Comparison of ENCODE assay signal across 35 mouse cellular contexts in genomic region chr5:67930584-67930983, GRCm38 (mm10). TPM values are rescaled to one million over a fixed set of nuclear protein-coding genes. Genes with fewer than 3 reads are reported as not detected.
DNase-seq lines count a peak whose midpoint lies in the region; ATAC-seq and TF ChIP-seq lines count a peak whose summit lies in the region.
"Had no signal": no experiment of that assay in that cellular context is flagged by ENCODE, and none has a peak within 500 bp of the region (broad histone marks: within the 10 kb centered on the region; RNA-seq: fewer than 3 reads in every experiment).

No protein-coding gene starts in this region.

- no peak overlapping the region for H3K9ac ChIP-seq in lung, postnatal 0 days (replicated peaks; ENCODE audit: low read depth)
- H3K9ac ChIP-seq: forebrain, embryonic 13.5 days; kidney, embryonic 15.5 days; limb, embryonic 15.5 days; liver, embryonic 14.5 days; lung, embryonic 15.5 days had no signal

- no peaks in the 10 kb centered on the region for H3K27me3 ChIP-seq in lung, postnatal 0 days (replicated peaks; ENCODE audit: insufficient read depth, low read length)
- H3K27me3 ChIP-seq: CH12.LX; forebrain, embryonic 13.5 days; limb, embryonic 15.5 days; lung, embryonic 15.5 days had no signal

- no peaks in the 10 kb centered on the region for H3K36me3 ChIP-seq in lung, postnatal 0 days (ENCODE audit: insufficient read depth, low read length)
- H3K36me3 ChIP-seq: kidney, embryonic 15.5 days; limb, embryonic 15.5 days; lung, embryonic 15.5 days; midbrain, embryonic 10.5 days had no signal

- no peak for DNase-seq in lung, postnatal 0 days (ENCODE audit: low spot score)
- DNase-seq in lung, postnatal 25 days (ENCODE audit: low spot score), result no peak
- peak; percentile 82 for DNase-seq in 416B (ENCODE audit: low read depth)
- DNase-seq in MEL-GATA-1-ER (ENCODE audit: extremely low read depth, low read depth), result peak; percentile 79
- peak; percentile 43 for DNase-seq in naive thymus-derived CD4-positive, alpha-beta T cell, adult 2 months (ENCODE audit: low read depth)
- DNase-seq in spleen, adult 18-20 months, result no peak
- no peak for DNase-seq in gastrocnemius, postnatal 25 days
- DNase-seq: adrenal gland, postnatal 10 days; cerebellum, adult 8-10 months; cerebellum, postnatal 36 days; heart, adult 11 months; kidney, adult 11 months; kidney, postnatal 36 days; left cerebral cortex, postnatal 4 days; right cerebral cortex, adult 18-20 months had no signal

- no peak overlapping the region for H3K4me3 ChIP-seq in lung, postnatal 0 days (ENCODE audit: low read depth, low read length)
- H3K4me3 ChIP-seq: forebrain, embryonic 13.5 days; kidney, embryonic 15.5 days; left cerebral cortex, adult 2 months; limb, embryonic 15.5 days; lung, embryonic 15.5 days; midbrain, embryonic 10.5 days; myocyte had no signal

- no peak for TF ChIP-seq CTCF in lung, postnatal 0 days (IDR thresholded peaks at IDR 0.05)

- no peak overlapping the region for H3K4me2 ChIP-seq in lung, postnatal 0 days (replicated peaks; ENCODE audit: low read depth, low read length)
- H3K4me2 ChIP-seq: forebrain, embryonic 13.5 days; heart, embryonic 11.5 days; kidney, embryonic 15.5 days; limb, embryonic 15.5 days; lung, embryonic 15.5 days had no signal

- 0 out of 2 replicates have a peak overlapping the region, but pooled peaks have one; percentile 40 for H3K27ac ChIP-seq in lung, postnatal 0 days (ENCODE audit: low read length)
- H3K27ac ChIP-seq: forebrain, embryonic 13.5 days; hindbrain, postnatal 0 days; kidney, embryonic 15.5 days; left cerebral cortex, adult 2 months; limb, embryonic 15.5 days; liver, embryonic 14.5 days; lung, embryonic 15.5 days; midbrain, embryonic 10.5 days had no signal

- peaks cover 6% of the 10 kb centered on the region; the same call in 1 of the 2 replicates for H3K4me1 ChIP-seq in lung, postnatal 0 days (ENCODE audit: insufficient read depth, low read depth, low read length)
- H3K4me1 ChIP-seq: forebrain, embryonic 13.5 days; kidney, embryonic 15.5 days; limb, embryonic 15.5 days; midbrain, embryonic 10.5 days had no signal

- TF ChIP-seq EP300 in lung, postnatal 0 days (IDR thresholded peaks at IDR 0.05), result no peak

- 20% methylated on average over 4 of the region's 4 CpGs for WGBS in lung, postnatal 0 days

- ATAC-seq in lung, postnatal 0 days, result no peak
- ATAC-seq: forebrain, embryonic 13.5 days; hindbrain, postnatal 0 days; midbrain, embryonic 16.5 days had no signal

- no peaks in the 10 kb centered on the region for H3K9me3 ChIP-seq in lung, postnatal 0 days (ENCODE audit: low read length)
- H3K9me3 ChIP-seq: forebrain, embryonic 13.5 days; kidney, embryonic 15.5 days; limb, embryonic 15.5 days; lung, embryonic 15.5 days; midbrain, embryonic 10.5 days had no signal

RNA-seq across cellular contexts. Expression of gene Gm5108, which starts 10.9 kb away (rescaled TPM):
- polyA plus RNA-seq in lung, postnatal 0 days (2015; fragmentation: Nextera tagmentation; extraction: Ambion mirVana), result not detected in 2 replicates
- total RNA-seq in gastrocnemius, postnatal 25 days (2021), result not detected
- total RNA-seq: adrenal gland, postnatal 10 days; CH12.LX; gastrocnemius, adult 8-10 months; hindbrain, postnatal 0 days; left cerebral cortex, adult 2 months; left cerebral cortex, postnatal 4 days had no signal
- polyA plus RNA-seq: brain, embryonic 14.5 days; embryonic facial prominence, embryonic 14.5 days; forebrain, embryonic 13.5 days; frontal cortex, adult 2 months; heart, embryonic 11.5 days; heart, postnatal 0 days; hindbrain, embryonic 11.5 days; hindbrain, postnatal 0 days; kidney, embryonic 15.5 days; limb, embryonic 15.5 days; liver, embryonic 14.5 days; lung, embryonic 15.5 days; midbrain, embryonic 10.5 days; midbrain, embryonic 16.5 days; myocyte; neural tube, embryonic 14.5 days; stomach, embryonic 16.5 days had no signal

RNA-seq across cellular contexts. Expression of gene Gm21905, which starts 15.6 kb away (rescaled TPM):
- polyA plus RNA-seq in lung, postnatal 0 days (2015; fragmentation: Nextera tagmentation; extraction: Ambion mirVana), result not detected in 2 replicates
- total RNA-seq in gastrocnemius, postnatal 25 days (2021), result not detected
- total RNA-seq: adrenal gland, postnatal 10 days; CH12.LX; gastrocnemius, adult 8-10 months; hindbrain, postnatal 0 days; left cerebral cortex, adult 2 months; left cerebral cortex, postnatal 4 days had no signal
- polyA plus RNA-seq: brain, embryonic 14.5 days; embryonic facial prominence, embryonic 14.5 days; forebrain, embryonic 13.5 days; frontal cortex, adult 2 months; heart, embryonic 11.5 days; heart, postnatal 0 days; hindbrain, embryonic 11.5 days; hindbrain, postnatal 0 days; kidney, embryonic 15.5 days; limb, embryonic 15.5 days; liver, embryonic 14.5 days; lung, embryonic 15.5 days; midbrain, embryonic 10.5 days; midbrain, embryonic 16.5 days; myocyte; neural tube, embryonic 14.5 days; stomach, embryonic 16.5 days had no signal

Comparison
In these comparisons a context has a peak if more than half of its experiments do, and no peak if none do; other contexts are left out.
1. DNase-seq: peak in 416B (single experiment), MEL-GATA-1-ER (single experiment) and naive thymus-derived CD4-positive, alpha-beta T cell, adult 2 months (single experiment); none in lung, postnatal 0 days (single experiment), lung, postnatal 25 days (single experiment), spleen, adult 18-20 months (0 of 2) and gastrocnemius, postnatal 25 days (single experiment).